Mouse (Mus musculus): ENCODE measurements around the gene Syt6. TPM values are rescaled to one million over a fixed set of nuclear protein-coding genes. Genes with fewer than 3 reads are reported as not detected.

The Syt6 gene
- polyA plus RNA-seq, 1 experiment from 2014 or later = 0.62 TPM

DNA sequence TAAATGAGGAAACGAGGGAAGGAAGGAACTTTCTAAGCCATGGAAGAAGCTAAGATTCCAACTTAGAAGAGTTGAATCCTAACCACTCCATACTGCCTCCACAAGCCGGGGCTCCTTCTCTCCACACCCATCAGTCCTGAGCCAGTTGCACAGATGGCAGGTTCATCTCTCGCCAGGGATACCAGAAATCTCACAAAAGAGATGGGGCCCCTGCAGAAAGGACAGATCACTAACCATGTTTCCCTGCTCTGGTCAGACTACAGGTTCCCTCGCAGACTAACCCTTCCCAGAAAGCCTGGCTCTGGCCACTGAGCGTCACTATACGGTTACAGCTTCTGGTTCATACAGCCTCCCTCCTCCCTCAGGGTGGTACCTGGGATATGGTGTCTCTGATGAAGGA is 74.7 kb downstream of the Syt6 start:
- Histone ChIP-seq H3K4me2 (ENCODE audit: low read depth, low read length) (no peak overlapping the region), H3K27me3 (replicated peaks; ENCODE audit: control insufficient read depth, insufficient read depth, low read length) (no peaks in the 10 kb centered on the region), H3K27ac (ENCODE audit: low read length) (no peak overlapping the region), H3K9ac (ENCODE audit: low read depth, low read length) (no peak overlapping the region), H3K9me3 (ENCODE audit: control insufficient read depth, low read length) (no peaks in the 10 kb centered on the region), H3K4me1 (ENCODE audit: control insufficient read depth, insufficient read depth, low read length) (no peaks in the 10 kb centered on the region), H3K36me3 (ENCODE audit: control insufficient read depth, insufficient read depth, low read length) (no peaks in the 10 kb centered on the region), H3K4me3 (ENCODE audit: low read length) (no peak overlapping the region)
- ATAC-seq = no peak
- 92% methylated on average over 6 of the region's 6 CpGs for WGBS

DNA sequence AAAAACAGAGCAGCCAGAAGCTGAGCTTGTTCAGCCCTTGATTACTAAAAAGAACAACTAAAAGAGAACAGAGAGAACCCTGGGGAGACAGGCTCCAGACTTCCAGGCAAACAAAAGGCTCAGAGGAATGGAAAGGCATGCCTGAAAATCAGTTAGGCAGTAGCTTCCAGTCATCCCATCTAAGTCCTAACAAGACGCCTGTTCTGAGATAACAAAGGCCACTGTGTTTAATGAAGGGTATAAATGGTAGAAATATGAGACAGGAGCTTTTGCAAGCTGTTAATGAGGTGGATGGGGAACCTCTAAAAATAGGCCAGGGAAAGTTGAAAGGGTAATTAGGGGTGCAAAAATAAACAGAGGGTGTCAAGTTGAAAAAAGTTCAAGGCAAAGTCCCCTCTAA is 75.4 kb downstream of the Syt6 start:
- ATAC-seq = no peak
- no peaks in the 10 kb centered on the region for H3K27me3 ChIP-seq (replicated peaks; ENCODE audit: control insufficient read depth, insufficient read depth, low read length)
- H3K4me3 ChIP-seq (ENCODE audit: low read length) = no peak overlapping the region
- no peak overlapping the region for H3K27ac ChIP-seq (ENCODE audit: low read length)
- no peak overlapping the region for H3K9ac ChIP-seq (ENCODE audit: low read depth, low read length)
- no peak overlapping the region for H3K4me2 ChIP-seq (ENCODE audit: low read depth, low read length)
- no peaks in the 10 kb centered on the region for H3K4me1 ChIP-seq (ENCODE audit: control insufficient read depth, insufficient read depth, low read length)
- H3K36me3 ChIP-seq (ENCODE audit: control insufficient read depth, insufficient read depth, low read length) = no peaks in the 10 kb centered on the region
- WGBS = 67% methylated on average over 1 of the region's 1 CpGs
- H3K9me3 ChIP-seq (ENCODE audit: control insufficient read depth, low read length) = no peaks in the 10 kb centered on the region

DNA sequence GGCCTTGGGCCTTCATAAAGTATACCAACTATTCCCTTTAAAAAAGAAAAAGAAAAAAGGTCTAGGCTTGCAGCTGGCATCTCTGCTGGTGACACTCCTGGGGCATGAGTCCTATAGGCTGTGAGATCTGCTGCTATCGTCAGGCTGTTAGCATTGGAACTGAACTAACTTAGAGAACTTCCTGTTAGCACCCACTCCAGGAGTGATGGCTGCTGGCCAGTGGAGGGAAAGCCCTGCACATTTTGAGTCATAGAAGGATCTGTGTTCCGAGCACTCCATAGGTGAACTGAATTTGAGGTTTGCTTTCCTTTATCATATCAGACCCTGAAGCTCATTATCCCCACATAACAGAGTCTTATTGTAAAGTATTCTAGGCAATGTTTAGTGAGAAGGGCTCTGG is 85.0 kb downstream of the Syt6 start:
- no peak for ATAC-seq
- Histone ChIP-seq H3K4me3 (ENCODE audit: low read length) (no peak overlapping the region), H3K4me2 (ENCODE audit: low read depth, low read length) (no peak overlapping the region), H3K36me3 (ENCODE audit: control insufficient read depth, insufficient read depth, low read length) (no peaks in the 10 kb centered on the region), H3K27me3 (replicated peaks; ENCODE audit: control insufficient read depth, insufficient read depth, low read length) (no peaks in the 10 kb centered on the region), H3K4me1 (ENCODE audit: control insufficient read depth, insufficient read depth, low read length) (no peaks in the 10 kb centered on the region), H3K9ac (ENCODE audit: low read depth, low read length) (no peak overlapping the region), H3K27ac (ENCODE audit: low read length) (no peak overlapping the region), H3K9me3 (ENCODE audit: control insufficient read depth, low read length) (no peaks in the 10 kb centered on the region)
- 60% methylated on average over 2 of the region's 2 CpGs for WGBS

DNA sequence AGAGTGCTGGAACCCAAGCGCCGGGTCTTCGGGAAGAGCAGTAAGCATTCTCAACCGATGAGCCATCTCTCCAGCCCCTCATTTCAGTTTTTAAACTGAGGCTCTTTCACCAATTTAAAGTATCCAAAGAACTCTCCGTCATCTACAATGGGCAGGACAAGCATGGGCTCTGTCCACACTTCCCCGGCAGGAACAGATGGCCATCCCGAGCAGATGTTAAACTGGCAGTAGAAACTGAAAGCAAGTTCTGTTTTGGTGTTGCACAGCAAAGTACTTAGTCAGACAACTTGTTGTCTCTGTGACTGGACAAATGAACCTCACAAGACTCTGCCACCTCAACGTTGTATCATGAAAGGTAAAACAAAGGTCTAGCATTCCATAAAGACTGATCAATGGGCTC is 86.7 kb downstream of the Syt6 start:
- no peak for ATAC-seq
- Histone ChIP-seq H3K36me3 (ENCODE audit: control insufficient read depth, insufficient read depth, low read length) (no peaks in the 10 kb centered on the region), H3K27me3 (replicated peaks; ENCODE audit: control insufficient read depth, insufficient read depth, low read length) (no peaks in the 10 kb centered on the region), H3K4me3 (ENCODE audit: low read length) (no peak overlapping the region), H3K4me1 (ENCODE audit: control insufficient read depth, insufficient read depth, low read length) (no peaks in the 10 kb centered on the region), H3K27ac (ENCODE audit: low read length) (no peak overlapping the region), H3K9me3 (ENCODE audit: control insufficient read depth, low read length) (no peaks in the 10 kb centered on the region), H3K9ac (ENCODE audit: low read depth, low read length) (no peak overlapping the region), H3K4me2 (ENCODE audit: low read depth, low read length) (no peak overlapping the region)
- 74% methylated on average over 8 of the region's 8 CpGs for whole genome bisulfite sequencing

DNA sequence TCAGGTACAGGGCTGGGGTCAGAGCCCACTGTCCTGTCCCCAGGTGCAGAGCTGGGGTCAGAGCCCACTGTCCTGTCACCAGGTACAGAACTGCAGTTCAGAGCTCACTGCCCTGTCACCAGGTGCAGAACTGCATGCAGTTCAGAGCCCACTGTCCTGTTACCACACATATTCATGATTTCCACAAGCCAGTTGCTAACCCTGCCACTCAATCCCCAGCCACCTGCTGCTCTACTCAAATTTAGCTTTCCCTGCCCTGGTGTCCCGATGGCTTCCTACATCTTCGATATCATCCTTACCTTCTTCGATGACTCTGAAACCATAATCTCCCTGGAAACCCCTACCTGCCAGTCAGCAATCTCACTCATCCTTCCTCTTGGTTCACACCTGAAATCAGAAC is 88.4 kb downstream of the Syt6 start:
- Histone ChIP-seq H3K36me3 (ENCODE audit: control insufficient read depth, insufficient read depth, low read length) (no peaks in the 10 kb centered on the region), H3K27me3 (replicated peaks; ENCODE audit: control insufficient read depth, insufficient read depth, low read length) (no peaks in the 10 kb centered on the region), H3K27ac (ENCODE audit: low read length) (no peak overlapping the region), H3K4me2 (ENCODE audit: low read depth, low read length) (no peak overlapping the region), H3K4me1 (ENCODE audit: control insufficient read depth, insufficient read depth, low read length) (no peaks in the 10 kb centered on the region), H3K4me3 (ENCODE audit: low read length) (no peak overlapping the region), H3K9me3 (ENCODE audit: control insufficient read depth, low read length) (no peaks in the 10 kb centered on the region), H3K9ac (ENCODE audit: low read depth, low read length) (no peak overlapping the region)
- ATAC-seq = no peak
- 93% methylated on average over 3 of the region's 3 CpGs for WGBS

DNA sequence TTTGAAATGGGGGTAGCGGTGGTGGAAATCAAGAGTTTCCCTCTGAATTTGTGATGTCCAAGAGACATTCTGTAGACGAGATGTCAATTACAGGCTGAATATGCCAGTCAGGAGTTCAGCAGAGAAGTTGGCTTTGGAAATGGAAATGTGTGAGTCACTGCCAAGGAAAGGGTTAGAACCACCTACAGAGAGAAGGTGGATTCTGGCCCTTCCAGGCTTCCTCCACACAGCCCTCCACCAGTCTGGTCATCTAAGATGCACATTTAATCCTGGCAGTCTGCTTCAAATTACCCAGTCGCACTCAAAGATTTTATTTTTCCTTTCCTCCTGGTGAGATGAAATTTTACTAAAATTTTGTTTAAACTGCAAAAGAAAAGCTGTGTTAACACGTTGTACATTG is 97.1 kb downstream of the Syt6 start:
- no peaks in the 10 kb centered on the region for H3K27me3 ChIP-seq (replicated peaks; ENCODE audit: control insufficient read depth, insufficient read depth, low read length)
- no peaks in the 10 kb centered on the region for H3K4me1 ChIP-seq (ENCODE audit: control insufficient read depth, insufficient read depth, low read length)
- H3K4me3 ChIP-seq (ENCODE audit: low read length) = no peak overlapping the region
- H3K9ac ChIP-seq (ENCODE audit: low read depth, low read length) = no peak overlapping the region
- H3K27ac ChIP-seq (ENCODE audit: low read length) = no peak overlapping the region
- no peaks in the 10 kb centered on the region for H3K9me3 ChIP-seq (ENCODE audit: control insufficient read depth, low read length)
- no peaks in the 10 kb centered on the region for H3K36me3 ChIP-seq (ENCODE audit: control insufficient read depth, insufficient read depth, low read length)
- no peak overlapping the region for H3K4me2 ChIP-seq (ENCODE audit: low read depth, low read length)
- ATAC-seq = no peak
- 70% methylated on average over 4 of the region's 4 CpGs for whole genome bisulfite sequencing

DNA sequence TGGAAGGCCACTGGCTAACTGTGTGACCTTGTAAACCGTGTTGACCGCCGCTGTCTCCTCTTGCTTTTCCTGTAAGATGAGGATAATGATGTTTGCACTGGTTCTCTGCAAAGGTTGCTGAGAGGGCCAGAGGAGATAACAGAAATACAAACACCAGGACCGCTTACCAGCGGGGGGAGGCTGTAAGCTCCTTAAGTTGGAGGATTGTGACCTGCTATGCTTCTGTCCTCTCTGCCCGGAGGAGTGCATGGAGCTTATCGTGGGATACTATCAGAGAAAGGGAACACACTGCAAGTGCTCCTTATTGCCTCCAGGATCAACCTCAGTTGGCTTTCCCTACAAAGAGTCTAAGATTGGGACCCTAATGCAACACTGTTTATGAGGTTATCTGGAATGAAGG is 97.7 kb downstream of the Syt6 start:
- Histone ChIP-seq H3K9me3 (ENCODE audit: control insufficient read depth, low read length) (no peaks in the 10 kb centered on the region), H3K4me3 (ENCODE audit: low read length) (no peak overlapping the region), H3K27me3 (replicated peaks; ENCODE audit: control insufficient read depth, insufficient read depth, low read length) (no peaks in the 10 kb centered on the region), H3K36me3 (ENCODE audit: control insufficient read depth, insufficient read depth, low read length) (no peaks in the 10 kb centered on the region), H3K4me2 (ENCODE audit: low read depth, low read length) (no peak overlapping the region), H3K9ac (ENCODE audit: low read depth, low read length) (no peak overlapping the region), H3K27ac (ENCODE audit: low read length) (no peak overlapping the region), H3K4me1 (ENCODE audit: control insufficient read depth, insufficient read depth, low read length) (no peaks in the 10 kb centered on the region)
- ATAC-seq = no peak
- 26% methylated on average over 7 of the region's 7 CpGs for WGBS

DNA sequence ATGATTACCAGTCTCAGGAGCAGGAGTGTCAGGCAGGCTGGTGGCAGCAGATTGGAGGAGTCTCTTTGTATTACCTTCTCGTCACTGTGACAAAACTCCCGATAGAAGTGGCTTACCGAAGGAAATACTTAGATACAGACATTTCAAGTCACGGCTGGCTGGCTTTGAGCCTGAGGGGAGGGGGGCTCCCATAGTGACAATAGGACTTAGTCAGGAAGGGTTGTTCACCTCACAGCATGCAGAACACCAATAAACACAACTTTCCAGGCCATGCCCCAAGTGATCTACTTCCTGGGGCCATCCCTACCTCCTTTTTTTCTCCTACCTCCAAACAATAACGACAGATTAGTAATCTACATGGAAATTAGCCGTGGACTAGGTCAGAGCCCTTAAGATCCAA is 103.8 kb downstream of the Syt6 start:
- Histone ChIP-seq H3K27me3 (replicated peaks; ENCODE audit: control insufficient read depth, insufficient read depth, low read length) (no peaks in the 10 kb centered on the region), H3K9me3 (ENCODE audit: control insufficient read depth, low read length) (no peaks in the 10 kb centered on the region), H3K4me2 (ENCODE audit: low read depth, low read length) (no peak overlapping the region), H3K36me3 (ENCODE audit: control insufficient read depth, insufficient read depth, low read length) (no peaks in the 10 kb centered on the region), H3K4me3 (ENCODE audit: low read length) (no peak overlapping the region), H3K9ac (ENCODE audit: low read depth, low read length) (no peak overlapping the region), H3K27ac (ENCODE audit: low read length) (no peak overlapping the region), H3K4me1 (ENCODE audit: control insufficient read depth, insufficient read depth, low read length) (no peaks in the 10 kb centered on the region)
- 50% methylated on average over 6 of the region's 6 CpGs for WGBS
- no peak for ATAC-seq

DNA sequence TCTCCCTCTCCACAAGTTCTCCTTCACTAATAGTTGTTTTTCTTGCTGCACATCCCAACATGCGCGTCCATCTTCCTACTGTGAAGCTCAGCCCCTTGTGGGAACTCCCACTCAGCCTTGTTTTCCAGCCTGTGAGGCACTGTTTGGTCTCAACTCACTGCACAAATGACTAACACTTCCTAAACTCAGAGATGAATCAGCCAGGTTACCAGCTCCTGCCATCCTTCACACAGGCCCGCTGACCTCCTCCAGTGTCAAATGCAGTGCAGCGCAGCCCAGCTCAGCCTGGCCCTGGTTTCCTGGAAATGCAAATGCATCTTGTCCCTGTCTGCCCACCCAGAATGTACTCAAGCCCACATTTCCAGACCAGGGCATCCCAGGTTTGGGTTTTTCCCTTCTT is 107.4 kb downstream of the Syt6 start:
- ATAC-seq = no peak
- H3K4me2 ChIP-seq (ENCODE audit: low read depth, low read length) = no peak overlapping the region
- WGBS = 63% methylated on average over 4 of the region's 4 CpGs

DNA sequence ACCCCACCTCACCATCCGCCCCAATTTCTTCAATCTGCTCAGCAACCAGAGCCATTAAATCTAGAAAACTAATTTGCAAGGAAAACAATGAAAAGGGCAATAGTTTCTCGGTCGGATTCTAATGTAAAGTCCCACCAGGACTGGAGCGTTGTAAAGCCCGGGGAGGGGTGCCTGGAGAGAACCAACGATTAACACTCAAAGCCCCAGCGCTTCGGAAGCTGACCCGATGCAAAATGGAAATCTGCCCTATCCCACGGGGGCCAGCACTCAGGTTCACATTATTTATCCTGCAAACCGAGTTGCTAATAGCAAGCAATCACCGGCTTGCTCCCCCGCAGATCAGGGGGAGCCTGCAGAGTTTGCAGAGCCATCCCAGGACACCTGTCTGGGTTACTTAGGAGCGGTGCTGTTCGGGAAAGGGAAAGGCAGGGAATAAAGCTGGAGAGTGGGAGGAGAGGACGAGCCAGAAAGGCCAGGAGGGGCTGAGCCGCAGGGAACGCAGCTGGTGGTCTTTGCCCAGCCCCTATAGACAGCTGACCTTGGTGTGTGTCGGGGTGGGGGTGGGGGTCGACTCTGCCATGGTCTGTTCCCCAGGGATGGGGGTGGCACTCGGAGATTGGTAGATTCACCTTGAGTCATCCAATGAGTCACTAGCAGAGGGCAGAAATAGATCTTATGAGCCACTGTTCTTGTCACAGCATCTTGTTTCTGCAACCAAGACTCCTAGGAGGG is 108.4 kb downstream of the Syt6 start:
- Histone ChIP-seq H3K27ac (ENCODE audit: low read length) (no peak overlapping the region), H3K9ac (ENCODE audit: low read depth, low read length) (no peak overlapping the region), H3K27me3 (replicated peaks; ENCODE audit: control insufficient read depth, insufficient read depth, low read length) (no peaks in the 10 kb centered on the region), H3K36me3 (ENCODE audit: control insufficient read depth, insufficient read depth, low read length) (no peaks in the 10 kb centered on the region), H3K9me3 (ENCODE audit: control insufficient read depth, low read length) (no peaks in the 10 kb centered on the region), H3K4me3 (ENCODE audit: low read length) (no peak overlapping the region), H3K4me2 (ENCODE audit: low read depth, low read length) (no peak overlapping the region), H3K4me1 (ENCODE audit: control insufficient read depth, insufficient read depth, low read length) (no peaks in the 10 kb centered on the region)
- 11% methylated on average over 21 of the region's 21 CpGs for WGBS
- ATAC-seq = no peak

More for the DNA sequence above, 107.4 kb downstream of the Syt6 start:
- Histone ChIP-seq H3K9ac (ENCODE audit: low read depth, low read length) (no peak overlapping the region), H3K27me3 (replicated peaks; ENCODE audit: control insufficient read depth, insufficient read depth, low read length) (no peaks in the 10 kb centered on the region), H3K27ac (ENCODE audit: low read length) (no peak overlapping the region), H3K4me3 (ENCODE audit: low read length) (no peak overlapping the region), H3K36me3 (ENCODE audit: control insufficient read depth, insufficient read depth, low read length) (no peaks in the 10 kb centered on the region), H3K9me3 (ENCODE audit: control insufficient read depth, low read length) (no peaks in the 10 kb centered on the region), H3K4me1 (ENCODE audit: control insufficient read depth, insufficient read depth, low read length) (no peaks in the 10 kb centered on the region)
